Mouse (Mus musculus): ENCODE results near the gene Hist1h2ak.
"Not testable (repeated sequence)": the region's sequence is repeated elsewhere in the genome, so short reads cannot be mapped to it uniquely, and the experiment has no call there.

Gene Hist1h2ak

DNA sequence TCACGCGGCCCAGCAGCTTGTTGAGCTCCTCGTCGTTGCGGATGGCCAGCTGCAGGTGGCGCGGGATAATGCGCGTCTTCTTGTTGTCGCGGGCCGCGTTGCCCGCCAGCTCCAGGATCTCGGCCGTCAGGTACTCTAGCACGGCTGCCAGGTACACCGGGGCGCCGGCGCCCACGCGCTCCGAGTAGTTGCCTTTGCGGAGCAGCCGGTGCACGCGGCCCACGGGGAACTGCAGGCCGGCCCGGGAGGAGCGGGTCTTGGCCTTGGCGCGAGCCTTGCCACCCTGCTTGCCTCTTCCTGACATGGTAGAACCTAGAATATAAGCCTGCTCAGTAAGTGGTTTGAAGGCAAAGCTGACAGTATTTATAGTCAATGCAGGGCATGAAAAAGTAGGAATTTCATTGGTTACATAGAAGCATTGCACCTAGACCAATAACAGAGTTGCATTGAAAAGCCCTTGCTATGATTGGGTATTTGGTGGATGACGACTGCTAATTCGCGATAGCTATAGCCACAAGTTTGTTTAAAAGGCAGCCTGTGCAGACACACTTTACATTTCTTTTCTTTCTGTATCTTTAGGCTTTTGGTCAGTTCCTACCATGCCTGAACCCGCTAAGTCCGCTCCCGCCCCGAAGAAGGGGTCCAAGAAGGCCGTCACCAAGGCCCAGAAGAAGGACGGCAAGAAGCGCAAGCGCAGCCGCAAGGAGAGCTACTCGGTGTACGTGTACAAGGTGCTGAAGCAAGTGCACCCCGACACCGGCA lies at the start of gene Hist1h2ak, which contains the start of gene Hist1h2bn:
Gene Hist1h2ak (minus strand): TSS at position 304 of the 762 bp plus-strand sequence.
Gene Hist1h2bn (plus strand): TSS at position 600 of the 762 bp plus-strand sequence.
- DNase-seq: peak; percentile 54 to 76

DNA sequence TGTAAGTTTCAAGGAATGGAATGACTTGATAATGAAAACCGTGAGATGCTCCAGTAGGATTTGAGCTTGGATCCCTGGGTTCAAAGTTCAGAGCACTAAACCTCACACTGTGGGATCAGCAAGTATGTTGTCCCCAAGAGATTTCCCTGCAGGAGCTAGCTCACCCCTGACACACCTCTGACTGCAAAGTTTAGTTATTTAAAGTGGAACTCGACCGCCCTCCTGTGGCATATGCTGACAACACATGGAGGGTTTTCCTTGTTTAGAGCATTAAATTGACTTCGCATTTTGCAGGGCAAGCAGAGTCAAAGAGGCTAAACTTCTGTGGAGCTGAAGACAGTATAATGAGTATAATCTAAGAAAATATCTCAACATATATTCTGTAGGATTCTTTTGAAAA lies 49.4 kb upstream of the Hist1h2ak start:
- not testable (repeated sequence) for DNase-seq

DNA sequence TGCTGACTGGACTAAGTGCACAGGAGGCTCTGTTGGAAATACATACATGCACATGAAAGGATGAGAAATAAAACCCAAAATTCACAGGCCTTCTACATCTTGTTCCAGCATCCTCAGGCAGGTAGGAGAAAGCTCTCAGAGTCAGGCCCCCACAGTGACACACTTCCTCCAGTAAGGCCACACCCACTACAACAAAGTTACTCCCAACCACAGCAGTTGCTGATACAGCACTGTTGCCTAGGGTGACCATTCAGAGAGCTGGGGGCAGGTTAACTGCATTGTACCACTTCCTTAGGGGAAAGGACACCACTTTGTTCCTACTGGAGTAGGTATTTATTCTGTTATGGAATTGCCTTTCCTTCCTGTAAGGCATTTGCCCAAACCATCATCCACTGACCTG lies 43.5 kb upstream of the Hist1h2ak start:
- not testable (repeated sequence) for DNase-seq

DNA sequence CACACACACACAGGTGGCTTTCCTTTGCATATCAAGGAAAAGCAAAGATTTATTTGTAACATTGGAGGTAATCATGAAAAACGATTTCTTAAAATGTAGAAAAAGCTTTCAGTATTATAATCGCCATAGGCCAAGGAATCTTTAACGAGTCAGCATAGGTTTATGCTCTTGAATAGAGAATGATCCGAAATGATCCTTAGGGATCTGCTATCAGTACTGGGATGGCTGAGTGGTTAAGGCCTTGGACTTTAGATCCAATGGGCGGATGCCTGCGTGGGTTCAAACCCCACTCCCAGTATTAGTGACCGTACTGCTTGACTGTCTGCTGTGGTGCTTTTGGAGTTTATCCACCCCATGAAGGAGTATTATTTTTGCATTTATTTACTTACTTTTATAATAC lies 42.0 kb upstream of the Hist1h2ak start:
- no peak for DNase-seq

DNA sequence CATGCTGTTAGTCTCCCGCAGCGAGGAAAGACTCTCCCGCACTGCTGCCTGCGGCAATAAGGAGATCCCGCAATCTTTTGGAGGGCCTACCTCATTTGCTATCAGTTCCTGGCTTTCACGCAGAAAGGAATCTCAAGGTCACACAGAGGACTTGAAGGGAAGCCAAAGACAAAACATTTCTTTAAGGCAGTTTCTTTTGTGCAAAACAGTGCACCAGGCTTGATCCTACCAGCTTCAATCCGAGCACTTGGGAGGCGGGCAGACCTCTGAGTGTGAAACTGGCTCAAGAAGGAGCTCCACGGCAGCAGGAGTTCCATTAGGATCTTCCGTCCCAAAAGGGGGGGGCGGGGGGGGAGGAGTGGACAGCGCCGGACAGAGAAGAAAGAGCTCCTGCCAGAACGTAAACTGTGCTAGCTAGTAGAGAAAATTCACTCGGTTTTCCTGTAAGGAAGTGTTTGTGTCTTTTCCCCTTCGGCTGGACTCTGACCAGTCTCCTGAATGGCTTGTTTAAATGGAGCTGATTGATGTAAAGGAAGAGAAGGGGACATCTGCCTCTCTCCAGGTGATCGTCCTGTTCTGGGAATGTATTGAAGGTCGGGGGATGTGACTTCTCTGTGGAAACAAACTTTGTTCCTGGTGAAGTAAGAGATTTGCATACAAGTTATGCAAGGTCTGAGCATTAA lies 37.1 kb upstream of the Hist1h2ak start:
- peak in 1 of 2 experiments; percentile 14 for DNase-seq

DNA sequence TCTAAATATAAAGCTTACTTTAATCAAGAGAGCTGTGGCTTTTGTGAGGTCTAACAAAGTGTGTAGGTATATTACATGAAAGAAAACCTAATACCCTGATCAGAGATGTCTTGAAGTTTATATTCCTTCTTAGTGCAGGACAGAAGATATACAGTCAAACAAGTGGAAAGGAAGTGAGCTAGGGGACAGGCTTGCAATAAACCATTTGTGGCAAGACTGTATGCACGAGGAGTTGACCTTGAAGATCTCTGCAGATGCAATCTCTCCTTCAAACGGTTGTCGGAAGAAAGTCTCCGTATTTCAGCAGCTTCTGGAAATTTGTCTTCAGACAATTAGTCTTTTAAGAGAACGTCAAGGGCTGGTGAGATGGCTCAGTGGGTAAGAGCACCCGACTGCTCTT lies 36.3 kb upstream of the Hist1h2ak start:
- no peak for DNase-seq

DNA sequence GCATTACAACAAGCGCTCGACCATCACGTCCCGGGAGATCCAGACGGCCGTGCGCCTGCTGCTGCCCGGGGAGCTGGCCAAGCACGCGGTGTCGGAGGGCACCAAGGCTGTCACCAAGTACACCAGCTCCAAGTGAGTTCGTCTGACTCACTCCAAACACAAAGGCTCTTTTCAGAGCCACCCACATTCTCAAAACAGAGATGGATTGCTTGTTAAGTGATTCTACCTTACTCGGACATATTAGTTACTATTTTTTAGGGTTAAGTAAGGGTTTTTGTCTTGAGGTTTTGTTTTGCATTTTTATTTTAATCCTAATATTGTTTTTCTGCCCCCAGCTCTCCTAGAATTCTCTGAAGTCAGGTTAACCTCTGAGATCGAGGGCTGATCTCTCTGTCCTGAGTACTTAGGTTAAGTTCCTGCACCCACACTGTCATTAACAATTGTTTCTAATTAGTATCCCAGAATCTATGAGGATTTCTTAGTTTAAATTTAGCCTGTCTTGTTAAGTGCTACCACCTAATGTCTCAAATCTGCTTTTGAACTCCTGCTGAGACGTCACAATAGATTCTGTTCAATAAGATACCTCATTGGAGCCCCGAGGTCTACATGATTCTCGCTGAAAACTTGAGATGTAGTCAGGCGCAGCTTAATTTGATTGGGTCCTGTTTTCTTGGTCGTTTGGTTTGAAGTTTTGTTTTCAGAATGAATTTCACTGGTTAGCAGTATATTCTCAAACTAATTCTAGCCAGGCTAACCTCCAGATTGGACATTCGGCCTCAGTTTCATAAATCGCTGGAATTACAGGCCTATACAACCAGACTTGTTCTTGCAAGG lies 34.4 kb upstream of the Hist1h2ak start:
- peak in 1 of 2 experiments; percentile 18 for DNase-seq

DNA sequence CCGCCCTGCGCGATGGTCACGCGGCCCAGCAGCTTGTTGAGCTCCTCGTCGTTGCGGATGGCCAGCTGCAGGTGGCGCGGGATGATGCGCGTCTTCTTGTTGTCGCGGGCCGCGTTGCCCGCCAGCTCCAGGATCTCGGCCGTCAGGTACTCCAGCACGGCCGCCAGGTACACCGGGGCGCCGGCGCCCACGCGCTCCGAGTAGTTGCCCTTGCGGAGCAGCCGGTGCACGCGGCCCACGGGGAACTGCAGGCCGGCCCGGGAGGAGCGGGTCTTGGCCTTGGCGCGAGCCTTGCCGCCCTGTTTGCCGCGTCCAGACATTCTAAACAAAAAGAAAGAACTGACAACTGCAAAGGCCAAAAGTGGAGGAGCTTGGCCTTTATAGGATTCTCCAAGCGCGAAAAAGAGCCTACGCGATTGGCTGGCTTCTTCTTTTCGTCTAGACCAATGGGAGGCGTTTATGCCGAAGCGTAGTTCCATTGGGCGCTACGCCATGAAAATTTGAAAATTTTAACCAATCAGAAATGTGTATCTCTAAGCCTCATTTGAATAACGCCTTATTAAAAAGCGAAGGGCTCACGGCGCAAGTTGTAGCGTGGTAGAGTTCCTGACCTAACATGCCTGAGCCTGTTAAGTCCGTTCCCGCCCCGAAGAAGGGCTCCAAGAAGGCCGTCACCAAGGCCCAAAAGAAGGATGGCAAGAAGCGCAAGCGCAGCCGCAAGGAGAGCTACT lies 33.4 kb upstream of the Hist1h2ak start, which contains the start of the genes Hist1h2an and Hist1h2bp:
Gene Hist1h2an (minus strand): TSS at position 320 of the 731 bp plus-strand sequence.
Gene Hist1h2bp (plus strand): TSS at position 563 of the 731 bp plus-strand sequence.
- peak; percentile 75 to 89 for DNase-seq

DNA sequence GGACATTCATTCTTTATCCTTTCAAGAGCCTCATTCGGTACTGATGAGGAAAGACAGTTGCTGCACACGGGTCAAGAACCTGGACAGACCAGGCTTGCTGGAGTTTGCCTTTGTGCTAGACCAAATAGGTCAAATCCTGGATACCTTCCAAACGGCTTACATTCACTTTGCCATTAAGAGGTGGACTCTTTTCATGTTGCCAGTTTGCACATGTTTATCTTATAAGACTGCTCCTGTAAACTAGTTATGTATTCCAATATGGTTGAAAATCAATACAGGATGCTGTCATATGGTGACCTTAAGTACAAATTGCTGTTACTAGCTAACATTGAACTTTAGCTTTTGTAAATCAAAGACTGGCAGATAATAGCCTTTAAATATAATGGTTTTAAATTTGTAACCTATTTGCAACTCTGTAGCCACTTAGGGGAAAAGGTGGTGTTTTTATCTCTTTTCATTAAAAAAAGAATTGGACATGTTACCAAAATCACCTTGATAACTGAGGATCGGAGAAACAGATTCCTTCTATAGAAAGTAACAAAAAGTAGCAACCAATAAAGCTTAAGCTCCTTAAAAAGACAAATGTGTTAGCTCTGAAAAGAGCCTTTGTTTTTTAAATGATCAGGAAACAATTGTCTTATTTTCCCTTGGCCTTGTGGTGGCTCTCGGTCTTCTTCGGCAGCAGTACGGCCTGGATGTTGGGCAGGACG lies 32.7 kb upstream of the Hist1h2ak start:
- DNase-seq: peak in 1 of 2 experiments; percentile 30

DNA sequence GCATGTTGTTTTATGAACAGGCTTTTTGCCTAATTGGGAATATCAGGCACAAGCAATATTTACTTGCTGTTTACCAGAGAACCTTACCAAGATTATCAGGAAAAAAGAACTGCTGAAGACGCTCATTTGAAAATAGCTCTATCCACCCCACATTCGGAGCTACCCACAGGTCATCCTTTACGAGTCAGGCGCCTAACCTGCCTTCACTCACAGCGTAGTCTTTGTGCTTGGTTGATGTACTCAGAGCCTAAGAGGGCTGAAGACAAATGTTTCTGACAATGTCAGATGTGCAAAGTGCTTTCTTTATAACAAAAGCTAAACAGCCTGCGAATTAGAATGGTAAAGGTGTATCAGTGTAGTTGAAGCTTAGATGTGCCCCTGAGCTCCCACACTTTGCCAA lies 30.7 kb upstream of the Hist1h2ak start:
- DNase-seq: no peak

DNA sequence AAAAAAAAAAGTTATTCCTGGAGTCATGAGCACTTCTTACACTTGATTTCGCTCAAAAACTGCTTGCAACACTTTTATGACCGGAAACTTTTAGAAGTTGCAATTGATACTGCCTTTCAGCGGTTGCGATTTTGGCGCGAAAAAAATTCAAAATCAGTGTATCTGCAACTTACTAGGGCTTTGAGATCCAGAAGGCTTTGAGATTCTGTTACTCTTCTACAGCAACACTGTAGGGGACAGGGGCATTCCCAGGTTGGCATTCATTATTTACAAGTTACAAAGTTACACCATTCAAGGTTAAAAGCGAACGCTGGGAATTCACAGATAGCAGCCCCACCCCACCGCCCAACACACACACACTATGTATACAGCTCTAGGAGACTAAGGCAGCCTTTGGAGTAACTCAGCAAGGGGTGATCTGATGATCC lies 30.1 kb upstream of the Hist1h2ak start:
- peak; percentile 15 to 43 for DNase-seq

DNA sequence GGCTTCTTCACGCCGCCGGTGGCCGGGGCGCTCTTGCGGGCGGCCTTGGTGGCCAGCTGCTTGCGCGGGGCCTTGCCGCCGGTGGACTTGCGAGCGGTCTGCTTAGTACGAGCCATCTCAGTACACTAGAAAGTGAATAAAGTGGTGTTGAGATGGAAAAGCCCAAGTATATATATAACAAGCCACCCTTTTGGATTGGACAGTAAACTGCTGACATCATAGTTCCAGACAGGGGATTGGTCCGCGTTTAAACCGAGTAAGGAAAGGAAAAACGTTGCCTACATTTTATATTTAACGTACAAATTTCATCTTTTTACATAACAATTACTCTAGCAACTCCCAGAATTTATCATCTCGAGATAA lies 29.6 kb upstream of the Hist1h2ak start, which contains the start of gene Hist1h3i:
Gene Hist1h3i (minus strand): TSS at position 116 of the 363 bp plus-strand sequence.
- DNase-seq: peak; percentile 53 to 70

DNA sequence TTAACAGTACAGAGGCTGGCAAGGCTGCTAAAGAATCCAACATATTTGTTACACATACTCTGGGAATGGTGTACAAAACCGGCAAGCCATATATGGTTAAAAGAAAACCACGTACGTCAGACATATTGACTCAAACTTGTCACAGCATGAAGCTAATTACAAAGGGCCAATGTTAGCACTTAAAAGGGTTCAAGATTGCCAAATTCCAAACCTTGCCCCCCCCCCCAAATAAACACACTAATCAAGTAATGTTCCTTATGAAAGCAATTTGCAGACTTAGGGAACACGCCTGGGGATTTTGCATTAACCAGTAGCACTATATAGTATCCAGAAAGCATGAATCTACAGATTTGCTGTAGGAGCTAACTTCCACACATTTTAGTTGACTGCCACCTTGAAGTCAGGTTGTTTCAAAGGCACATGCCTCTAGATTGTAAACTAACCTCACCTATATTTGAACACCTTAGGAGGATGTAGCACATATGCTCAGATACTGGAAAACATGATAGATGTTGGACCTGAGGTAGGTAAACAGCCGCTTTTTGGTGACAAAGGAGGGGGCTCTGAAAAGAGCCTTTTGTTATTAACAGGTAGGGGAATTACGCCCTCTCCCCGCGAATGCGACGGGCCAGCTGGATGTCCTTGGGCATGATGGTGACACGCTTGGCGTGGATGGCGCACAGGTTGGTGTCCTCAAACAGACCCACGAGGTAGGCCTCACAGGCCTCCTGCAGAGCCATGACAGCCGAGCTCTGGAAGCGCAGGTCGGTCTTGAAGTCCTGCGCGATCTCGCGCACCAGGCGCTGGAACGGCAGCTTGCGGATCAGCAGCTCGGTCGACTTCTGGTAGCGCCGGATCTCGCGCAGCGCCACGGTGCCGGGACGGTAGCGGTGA lies 29.0 kb upstream of the Hist1h2ak start:
- peak; percentile 20 to 38 for DNase-seq

DNA sequence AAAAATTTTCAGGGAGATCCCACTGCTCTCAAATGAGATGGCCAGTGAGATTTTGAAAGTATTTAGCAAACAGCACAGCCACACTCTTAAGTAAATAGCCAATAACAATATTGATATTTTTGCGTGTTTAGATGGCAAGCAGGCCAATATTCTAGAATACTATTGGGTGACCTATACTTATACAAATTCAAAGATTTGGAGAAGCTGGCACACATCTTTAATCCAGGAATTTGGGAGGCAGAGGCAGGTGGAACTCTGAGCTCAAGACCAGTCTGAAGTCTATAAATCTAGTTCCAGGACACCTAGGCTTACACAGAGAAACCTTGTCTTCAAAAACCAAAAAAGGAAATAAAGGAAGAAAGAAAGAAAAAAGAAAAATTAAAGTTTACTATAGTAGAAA lies 28.0 kb upstream of the Hist1h2ak start:
- no peak for DNase-seq

DNA sequence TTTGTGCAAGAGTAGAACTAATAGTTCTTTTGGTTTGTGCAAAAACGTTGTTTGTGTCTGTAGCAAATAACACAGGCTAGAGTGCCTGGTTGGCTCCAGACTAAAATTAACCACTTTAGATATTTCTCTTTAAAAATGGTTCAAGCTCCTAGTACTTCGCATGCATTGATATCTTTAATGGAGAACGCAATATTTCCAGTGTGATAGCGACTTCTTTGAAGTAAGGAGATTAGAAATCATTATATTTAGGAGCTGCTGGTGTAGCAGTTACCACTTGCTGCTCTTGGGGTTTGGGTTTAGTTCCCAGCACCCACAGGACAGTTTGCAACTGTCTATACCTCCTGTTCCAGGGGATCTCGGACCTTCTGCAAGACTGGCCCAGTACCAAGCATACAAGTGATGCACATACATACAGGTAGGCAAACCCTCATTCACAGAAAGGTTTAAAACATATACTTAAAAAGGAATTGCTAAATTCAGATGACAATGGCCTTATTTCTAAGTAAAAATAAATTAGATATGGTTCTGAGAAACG lies 27.5 kb upstream of the Hist1h2ak start:
- no peak for DNase-seq

DNA sequence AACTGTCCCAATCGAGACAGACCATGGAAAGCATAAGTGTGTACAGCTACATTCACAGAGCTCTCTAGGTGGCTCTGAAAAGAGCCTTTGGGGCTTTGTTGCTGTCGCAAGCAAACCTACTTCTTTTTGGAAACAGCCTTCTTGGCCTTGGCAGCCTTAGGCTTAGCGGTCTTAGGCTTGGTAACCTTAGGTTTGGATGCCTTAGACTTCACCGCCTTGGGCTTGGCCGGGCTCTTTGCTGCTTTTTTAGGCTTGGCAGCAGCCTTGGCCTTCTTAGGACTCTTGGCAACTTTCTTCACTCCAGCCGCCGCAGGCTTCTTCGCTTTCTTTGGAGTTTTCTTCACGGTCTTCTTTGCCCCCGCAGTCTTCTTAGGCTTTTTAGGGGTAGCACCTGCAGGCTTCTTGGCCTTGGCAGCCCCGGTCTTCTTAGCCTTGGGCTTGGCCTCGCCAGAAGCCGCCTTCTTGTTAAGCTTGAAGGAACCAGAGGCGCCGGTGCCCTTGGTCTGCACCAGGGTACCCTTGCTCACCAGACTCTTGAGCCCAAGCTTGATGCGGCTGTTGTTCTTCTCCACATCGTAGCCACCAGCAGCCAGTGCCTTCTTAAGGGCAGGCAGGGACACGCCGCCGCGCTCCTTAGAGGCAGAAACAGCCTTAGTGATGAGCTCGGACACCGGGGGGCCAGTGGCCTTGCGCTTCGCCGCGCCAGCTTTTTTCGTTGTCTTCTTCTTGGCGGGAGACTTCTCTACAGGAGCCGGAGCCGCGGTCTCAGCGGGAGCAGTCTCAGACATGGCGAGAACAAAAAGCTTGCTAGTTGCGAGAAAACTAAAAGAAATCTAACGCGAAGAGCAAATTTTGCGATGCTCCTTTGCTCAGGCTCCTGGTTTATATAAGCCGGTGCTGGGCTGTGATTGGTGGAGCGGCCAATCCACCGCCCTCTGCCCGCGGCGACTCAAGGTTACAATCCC lies 26.4 kb upstream of the Hist1h2ak start, which contains the start of gene Hist1h1b:
Gene Hist1h1b (minus strand): TSS at position 859 of the 965 bp plus-strand sequence.
- DNase-seq: peak; percentile 74 to 84

DNA sequence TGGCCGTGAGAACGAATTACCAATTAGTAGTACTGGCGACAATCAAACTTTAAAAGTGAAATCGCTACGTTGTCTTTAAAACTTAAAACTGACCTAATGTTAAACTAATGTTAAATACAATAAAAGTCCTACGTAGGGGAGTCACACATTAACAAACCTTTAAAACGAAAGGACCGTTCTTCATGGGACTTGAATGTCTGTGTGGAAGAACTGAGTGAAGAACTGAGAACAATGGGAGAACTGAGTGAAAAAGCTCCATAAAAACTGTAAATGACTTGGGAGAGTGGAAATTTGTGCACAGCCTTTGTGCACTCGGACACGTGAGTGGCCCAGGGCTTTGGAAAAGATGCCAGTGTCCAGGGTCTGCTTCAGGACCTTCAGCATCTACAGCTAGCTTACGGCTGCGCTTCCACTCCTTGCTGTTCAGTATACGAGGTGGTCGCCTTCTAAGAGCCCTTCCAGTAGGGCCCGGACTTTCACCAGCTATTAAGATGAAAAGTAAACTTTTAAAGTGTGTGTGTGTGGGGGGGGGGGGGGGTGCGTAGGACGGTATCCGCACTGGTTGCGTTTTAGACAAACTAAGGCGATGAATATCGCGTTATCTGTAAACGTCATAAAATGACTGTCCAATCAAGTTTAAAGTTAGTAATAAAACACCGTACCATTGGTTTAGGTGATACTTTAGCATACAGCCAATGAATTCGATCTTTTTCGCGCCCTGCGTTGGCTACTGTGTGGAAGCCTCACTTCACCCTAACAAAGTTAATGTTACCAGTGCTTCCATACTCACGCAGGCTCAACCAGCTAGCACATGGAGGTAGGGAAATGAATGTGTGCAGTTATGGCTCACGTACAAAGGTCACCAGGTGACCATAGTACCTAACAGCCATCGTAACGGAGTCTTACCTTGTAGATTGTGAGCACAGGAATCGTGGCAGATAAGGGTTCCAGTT lies 25.5 kb upstream of the Hist1h2ak start:
- DNase-seq: peak; percentile 71 to 83

Measured in kidney, postnatal 4 days (tissue).